Mouse (Mus musculus) Patski (cell line): ENCODE results near the gene Kiss1r. TPM values are rescaled to one million over a fixed set of nuclear protein-coding genes. Genes with fewer than 3 reads are reported as not detected.
A peak's percentile ranks its signal among the peaks of the same experiment; 100 is the strongest.
"Not testable (repeated sequence)": the region's sequence is repeated elsewhere in the genome, so short reads cannot be mapped to it uniquely, and the experiment has no call there.

Experiments
- ATAC-seq: fragments of 100-300 bp; one replicate; pipeline ENCODE4 v1.8.0; 2021
- CTCF ChIA-PET: fragments of 350-600 bp; sonication (Branson Sonifier 250); formaldehyde crosslinking; loops from one replicate; lab custom pipeline; 2022; ENCODE audit warnings: inconsistent platforms; lab: Charles Lee
- POLR2A ChIA-PET: fragments of 350-600 bp; sonication (Branson Sonifier 250); formaldehyde crosslinking; loops from one replicate; lab custom pipeline; 2022; ENCODE audit warnings: antibody characterized with exemption, inconsistent platforms; lab: Charles Lee
- DNase-seq: peaks from one replicate; pipeline ENCODE4 v3.0.0-alpha.2; 2011; ENCODE audit warnings: low read depth, low spot score
- H3K27me3 ChIP-seq: fragments of 371-371 bp; one replicate; pipeline ENCODE4 v1.5.1; 2021
- CTCF ChIP-seq: fragments of 100-300 bp; IDR thresholded peaks from one replicate; pipeline ENCODE4 v1.5.1; 2021
- in situ Hi-C: fragments of 300-500 bp; cut with MboI; formaldehyde crosslinking; loops from 3 replicates; pipeline ENCODE4 v1.11.1; 2018; ENCODE audit warnings: low pct_unique_long_range_greater_than_20kb, mixed read lengths
- polyA plus RNA-seq: library from polyadenylated mRNA; unstranded; gene quantifications from one replicate; pipeline ENCODE4 v1.2.3, GENCODE M21; 2021

Gene Kiss1r
- polyA plus RNA-seq, 1 experiment from 2014 or later, result 2.1 TPM

GRCm38 (mm10) chr10:79949873-79950272, 33.1 kb downstream of the Kiss1r start:
- ATAC-seq, result no peak
- ChIA-PET POLR2A (interaction anchor here (1.2 to 3.0 kb wide), 3 partner anchors 8 to 22 kb away, joined by 3 to 8 read pairs (median 5); no protein-coding TSS in a partner anchor), CTCF (interaction anchor here (0.9 to 2.7 kb wide), 4 partner anchors 8 to 24 kb away, joined by 4 to 13 read pairs (median 4); partner anchors contain the start of gene Wdr18)
- DNase-seq, result no peak
- TF ChIP-seq CTCF, result no peak
- H3K27me3 ChIP-seq, result no peaks in the 10 kb centered on the region
- in situ Hi-C loops, result loop anchor here (10.0 kb wide), 1 partner anchor 115 kb away; no protein-coding TSS in a partner anchor

- in situ Hi-C loops, result loop anchor here (10.0 kb wide), 1 partner anchor 116 kb away; no protein-coding TSS in a partner anchor
- ATAC-seq, result no peak
- CTCF ChIA-PET, result interaction anchor here (0.9 to 2.7 kb wide), 4 partner anchors 9 to 25 kb away, joined by 3 to 13 read pairs (median 4); partner anchors contain the start of gene Wdr18
- no peaks in the 10 kb centered on the region for H3K27me3 ChIP-seq
- POLR2A ChIA-PET, result interaction anchor here (0.5 to 3.0 kb wide), 5 partner anchors 8 to 71 kb away, joined by 3 to 8 read pairs (median 3); no protein-coding TSS in a partner anchor
- no peak for DNase-seq
- TF ChIP-seq CTCF, result no peak
Observed at GRCm38 (mm10) chr10:79950661-79951060, 33.9 kb downstream of the Kiss1r start.

GRCm38 (mm10) chr10:79953946-79954345, 37.2 kb downstream of the Kiss1r start:
- POLR2A ChIA-PET, result interaction anchor here (0.7 kb wide), 1 partner anchor 45 kb away, joined by 3 read pairs; the partner anchor contains the start of gene Med16
- H3K27me3 ChIP-seq, result no peaks in the 10 kb centered on the region
- in situ Hi-C loops, result loop anchor here (10.0 kb wide), 1 partner anchor 119 kb away; no protein-coding TSS in a partner anchor
- ATAC-seq (no peak), DNase-seq (no peak)
- TF ChIP-seq CTCF, result no peak
- CTCF ChIA-PET, result interaction anchor here (0.6 to 1.8 kb wide), 5 partner anchors 20 to 119 kb away, joined by 3 to 7 read pairs (median 3); partner anchors contain the start of gene Med16

- ChIA-PET POLR2A (interaction anchor here (0.7 to 2.0 kb wide), 4 partner anchors 10 to 64 kb away, joined by 3 to 6 read pairs (median 4); no protein-coding TSS in a partner anchor), CTCF (interaction anchor here (1.1 kb wide), 1 partner anchor 9 kb away, joined by 3 read pairs; no protein-coding TSS in a partner anchor)
Observed at GRCm38 (mm10) chr10:79955691-79956090, 38.9 kb downstream of the Kiss1r start.

GRCm38 (mm10) chr10:79956643-79957154, 39.9 kb downstream of the Kiss1r start:
- DNase-seq (no peak), ATAC-seq (no peak)
- POLR2A ChIA-PET, result interaction anchor here (1.2 to 2.1 kb wide), 4 partner anchors 10 to 31 kb away, joined by 4 to 8 read pairs (median 6); partner anchors contain the start of gene Arid3a
- no peak for TF ChIP-seq CTCF
- H3K27me3 ChIP-seq, result no peaks in the 10 kb centered on the region
- CTCF ChIA-PET, result interaction anchor here (1.0 to 2.2 kb wide), 3 partner anchors 33 to 121 kb away, joined by 3 to 10 read pairs (median 6); no protein-coding TSS in a partner anchor
- in situ Hi-C loops, result loop anchor here (5.0 to 10.0 kb wide), 3 partner anchors 34 to 122 kb away; partner anchors contain the start of gene R3hdm4

More at GRCm38 (mm10) chr10:79955691-79956090, 38.9 kb downstream of the Kiss1r start:
- in situ Hi-C loops, result loop anchor here (5.0 to 10.0 kb wide), 3 partner anchors 33 to 121 kb away; partner anchors contain the start of gene R3hdm4
- DNase-seq, result no peak
- no peak for ATAC-seq
- TF ChIP-seq CTCF, result no peak
- H3K27me3 ChIP-seq, result no peaks in the 10 kb centered on the region

GRCm38 (mm10) chr10:79958140-79958816, 41.5 kb downstream of the Kiss1r start:
- no peaks in the 10 kb centered on the region for H3K27me3 ChIP-seq
- TF ChIP-seq CTCF, result no peak
- no peak for ATAC-seq
- DNase-seq, result no peak
- in situ Hi-C loops, result loop anchor here (5.0 to 10.0 kb wide), 3 partner anchors 36 to 123 kb away; partner anchors contain the start of gene R3hdm4
- ChIA-PET CTCF (interaction anchor here (0.6 to 3.2 kb wide), 17 partner anchors 9 to 207 kb away, joined by 3 to 42 read pairs (median 4); partner anchors contain the start of genes Arid3a and Med16), POLR2A (interaction anchor here (0.6 to 2.1 kb wide), 5 partner anchors 7 to 31 kb away, joined by 3 to 8 read pairs (median 4); partner anchors contain the start of genes Arid3a and Tmem259)

GRCm38 (mm10) chr10:79959412-79959811, 42.6 kb downstream of the Kiss1r start:
- ChIA-PET POLR2A (interaction anchor here (0.6 kb wide), 1 partner anchor 160 kb away, joined by 3 read pairs; no protein-coding TSS in a partner anchor), CTCF (interaction anchor here (0.6 to 3.2 kb wide), 22 partner anchors 9 to 208 kb away, joined by 3 to 42 read pairs (median 4); partner anchors contain the start of genes Arid3a, Cbarp and Tmem259)
- H3K27me3 ChIP-seq, DNase-seq, ATAC-seq: not testable (repeated sequence)
- in situ Hi-C loops, result loop anchor here (5.0 to 10.0 kb wide), 3 partner anchors 37 to 125 kb away; partner anchors contain the start of gene R3hdm4

- in situ Hi-C loops, result loop anchor here (5.0 to 10.0 kb wide), 3 partner anchors 38 to 125 kb away; partner anchors contain the start of gene R3hdm4
- TF ChIP-seq CTCF, result no peak
- CTCF ChIA-PET, result interaction anchor here (0.6 to 3.2 kb wide), 24 partner anchors 9 to 207 kb away, joined by 3 to 42 read pairs (median 4); partner anchors contain the start of genes Arid3a, Cbarp and Tmem259
- H3K27me3 ChIP-seq, result no peaks in the 10 kb centered on the region
- POLR2A ChIA-PET, result interaction anchor here (0.6 to 0.9 kb wide), 2 partner anchors 19 to 160 kb away, joined by 3 to 4 read pairs; no protein-coding TSS in a partner anchor
- ATAC-seq (peak; percentile 81), DNase-seq (peak; percentile 100)
Observed at GRCm38 (mm10) chr10:79959847-79960601, 43.3 kb downstream of the Kiss1r start, which contains the start of gene Wdr18. TSS of gene Wdr18 (plus strand) at chr10:79960152.
